Mouse (Mus musculus) liver, embryonic 16.5 days (tissue): ENCODE measurements around the gene Zmym1. TPM values are rescaled to one million over a fixed set of nuclear protein-coding genes. Genes with fewer than 3 reads are reported as not detected.
"Not testable (repeated sequence)": the region's sequence is repeated elsewhere in the genome, so short reads cannot be mapped to it uniquely, and the experiment has no call there.

Experiments used
- ATAC-seq: fragments of 200-750 bp; cut with Nextera tagmentation; 2 replicates; pipeline ENCODE4 v1.8.0; 2017; ENCODE audit warnings: low read depth, mild to moderate bottlenecking, moderate number of reproducible peaks, moderate library complexity
- H3K27ac ChIP-seq: fragments of 300-500 bp; sonication (generic); 2 replicates; pipeline ENCODE4 v1.5.1; 2014; ENCODE audit warnings: mild to moderate bottlenecking, low read length
- H3K27me3 ChIP-seq: fragments of 300-500 bp; sonication (generic); 2 replicates; pipeline ENCODE4 v1.6.1; 2014; ENCODE audit warnings: low read depth, low read length, mixed read lengths; ENCODE audit not compliant: control insufficient read depth, insufficient read depth
- H3K36me3 ChIP-seq: fragments of 300-500 bp; sonication (generic); 2 replicates; pipeline ENCODE4 v1.6.1; 2014; ENCODE audit warnings: mild to moderate bottlenecking; ENCODE audit not compliant: control insufficient read depth, insufficient read depth
- H3K4me1 ChIP-seq: fragments of 300-500 bp; sonication (generic); 2 replicates; pipeline ENCODE4 v1.6.1; 2014; ENCODE audit warnings: low read depth, low read length, mixed read lengths; ENCODE audit not compliant: control insufficient read depth
- H3K4me2 ChIP-seq: fragments of 300-500 bp; sonication (generic); 2 replicates; pipeline ENCODE4 v1.6.1; 2014; ENCODE audit warnings: low read depth, low read length, mixed read lengths
- H3K4me3 ChIP-seq: fragments of 300-500 bp; sonication (generic); 2 replicates; pipeline ENCODE4 v1.5.1; 2014; ENCODE audit warnings: low read depth, mild to moderate bottlenecking, low read length
- H3K9ac ChIP-seq: fragments of 300-500 bp; sonication (generic); 2 replicates; pipeline ENCODE4 v1.6.1; 2014; ENCODE audit warnings: low read depth, low read length
- H3K9me3 ChIP-seq: fragments of 300-500 bp; sonication (generic); replicated peaks from 2 replicates; pipeline ENCODE4 v1.6.1; 2016; ENCODE audit warnings: low read length; ENCODE audit not compliant: control insufficient read depth
- WGBS: fragments of 180-500 bp; shearing (Covaris S2); extraction: QIAGEN DNeasy Blood & Tissue Kit; methylation state at CpG from one replicate; pipeline ENCODE4 v1.1.7; 2014; ENCODE audit not compliant: insufficient replicate concordance; 5-methylcytosine and 5-hydroxymethylcytosine counted together
- polyA plus RNA-seq: library from polyadenylated mRNA; unstranded; fragments of >200 nt; fragmentation: Nextera tagmentation; extraction: Ambion mirVana; gene quantifications from 2 replicates; pipeline ENCODE4 v1.2.1, GENCODE M21; 2015

Gene Zmym1
- polyA plus RNA-seq: 8.1 and 8.4 TPM in 2 replicates

GRCm38 (mm10) chr4:127060585-127061290, at the start of gene Zmym1:
Gene Zmym1 (minus strand): TSS chr4:127061152.
- H3K36me3 ChIP-seq: peaks cover 9% of the 10 kb centered on the region; the same call in 1 of the 2 replicates
- peak within 1 kb of the TSS; percentile 76 for H3K9ac ChIP-seq
- H3K4me2 ChIP-seq: peak within 1 kb of the TSS; percentile 74
- H3K27me3 ChIP-seq: no peaks in the 10 kb centered on the region
- 1% methylated on average over 38 of the region's 38 CpGs for WGBS
- peak within 1 kb of the TSS; percentile 76 for H3K4me3 ChIP-seq
- H3K9me3 ChIP-seq: no peaks in the 10 kb centered on the region
- ATAC-seq: peak; percentile 98
- peaks cover 3% of the 10 kb centered on the region for H3K4me1 ChIP-seq
- H3K27ac ChIP-seq: peak within 1 kb of the TSS; percentile 75

GRCm38 (mm10) chr4:127110570-127110969, 49.6 kb upstream of the Zmym1 start:
- no peak overlapping the region for H3K4me2 ChIP-seq
- H3K9me3 ChIP-seq: no peaks in the 10 kb centered on the region
- H3K4me1 ChIP-seq: no peaks in the 10 kb centered on the region
- 58% methylated on average over 4 of the region's 4 CpGs for WGBS
- no peak overlapping the region for H3K27ac ChIP-seq
- H3K9ac ChIP-seq: no peak overlapping the region
- H3K27me3 ChIP-seq: no peaks in the 10 kb centered on the region
- H3K4me3 ChIP-seq: no peak overlapping the region
- ATAC-seq: no peak
- no peaks in the 10 kb centered on the region for H3K36me3 ChIP-seq

GRCm38 (mm10) chr4:127107566-127107965, 46.6 kb upstream of the Zmym1 start:
- H3K4me1 ChIP-seq: no peaks in the 10 kb centered on the region
- H3K4me3 ChIP-seq: no peak overlapping the region
- H3K4me2 ChIP-seq: no peak overlapping the region
- H3K27ac ChIP-seq: no peak overlapping the region
- no peak overlapping the region for H3K9ac ChIP-seq
- 68% methylated on average over 4 of the region's 4 CpGs for WGBS
- no peaks in the 10 kb centered on the region for H3K9me3 ChIP-seq
- ATAC-seq: no peak
- no peaks in the 10 kb centered on the region for H3K27me3 ChIP-seq
- no peaks in the 10 kb centered on the region for H3K36me3 ChIP-seq

GRCm38 (mm10) chr4:127099552-127099951, 38.6 kb upstream of the Zmym1 start:
- 76% methylated on average over 1 of the region's 2 CpGs for WGBS
- H3K4me3 ChIP-seq: not testable (repeated sequence)

GRCm38 (mm10) chr4:127095090-127095489, 34.1 kb upstream of the Zmym1 start:
- H3K4me3 ChIP-seq: no peak overlapping the region
- no peaks in the 10 kb centered on the region for H3K27me3 ChIP-seq
- H3K9ac ChIP-seq: no peak overlapping the region
- no peaks in the 10 kb centered on the region for H3K4me1 ChIP-seq
- no peak for ATAC-seq
- H3K27ac ChIP-seq: no peak overlapping the region
- H3K9me3 ChIP-seq: no peaks in the 10 kb centered on the region
- no peaks in the 10 kb centered on the region for H3K36me3 ChIP-seq
- no peak overlapping the region for H3K4me2 ChIP-seq
- 60% methylated on average over 4 of the region's 4 CpGs for WGBS

More at GRCm38 (mm10) chr4:127099552-127099951, 38.6 kb upstream of the Zmym1 start:
- not testable (repeated sequence) for H3K36me3 ChIP-seq, ATAC-seq, H3K9me3 ChIP-seq, H3K4me1 ChIP-seq, H3K27ac ChIP-seq, H3K27me3 ChIP-seq, H3K4me2 ChIP-seq, H3K9ac ChIP-seq

GRCm38 (mm10) chr4:127091188-127091587, 30.2 kb upstream of the Zmym1 start:
- H3K27me3 ChIP-seq: no peaks in the 10 kb centered on the region
- no peaks in the 10 kb centered on the region for H3K9me3 ChIP-seq
- H3K9ac ChIP-seq: no peak overlapping the region
- WGBS: 61% methylated on average over 1 of the region's 1 CpGs
- no peak overlapping the region for H3K27ac ChIP-seq
- H3K4me3 ChIP-seq: no peak overlapping the region
- no peaks in the 10 kb centered on the region for H3K36me3 ChIP-seq
- no peaks in the 10 kb centered on the region for H3K4me1 ChIP-seq
- no peak overlapping the region for H3K4me2 ChIP-seq
- ATAC-seq: no peak

GRCm38 (mm10) chr4:127085761-127086160, 24.8 kb upstream of the Zmym1 start:
- Histone ChIP-seq H3K9me3 (no peaks in the 10 kb centered on the region), H3K27me3 (no peaks in the 10 kb centered on the region), H3K4me3 (no peak overlapping the region), H3K9ac (no peak overlapping the region), H3K4me2 (no peak overlapping the region), H3K4me1 (no peaks in the 10 kb centered on the region), H3K36me3 (no peaks in the 10 kb centered on the region), H3K27ac (no peak overlapping the region)
- WGBS: 69% methylated on average over 1 of the region's 1 CpGs
- ATAC-seq: no peak

- WGBS: 66% methylated on average over 2 of the region's 2 CpGs
Observed at GRCm38 (mm10) chr4:127083131-127083530, 22.2 kb upstream of the Zmym1 start.

GRCm38 (mm10) chr4:127080806-127081205, 19.9 kb upstream of the Zmym1 start:
- no peak overlapping the region for H3K9ac ChIP-seq
- H3K27me3 ChIP-seq: no peaks in the 10 kb centered on the region
- no peaks in the 10 kb centered on the region for H3K36me3 ChIP-seq
- no peak for ATAC-seq
- 28% methylated on average over 1 of the region's 1 CpGs for WGBS
- no peak overlapping the region for H3K27ac ChIP-seq
- no peak overlapping the region for H3K4me3 ChIP-seq
- peaks cover 4% of the 10 kb centered on the region for H3K4me1 ChIP-seq
- no peaks in the 10 kb centered on the region for H3K9me3 ChIP-seq
- H3K4me2 ChIP-seq: no peak overlapping the region

More at GRCm38 (mm10) chr4:127083131-127083530, 22.2 kb upstream of the Zmym1 start:
- Histone ChIP-seq H3K27ac (no peak overlapping the region), H3K9me3 (no peaks in the 10 kb centered on the region), H3K9ac (no peak overlapping the region), H3K36me3 (no peaks in the 10 kb centered on the region), H3K4me2 (no peak overlapping the region), H3K27me3 (no peaks in the 10 kb centered on the region), H3K4me1 (no peaks in the 10 kb centered on the region), H3K4me3 (no peak overlapping the region)
- ATAC-seq: no peak
